Mouse (Mus musculus) intestine, embryonic 15.5 days (tissue): Measurements from ENCODE around the gene Pik3r2. TPM values are rescaled to one million over a fixed set of nuclear protein-coding genes. Genes with fewer than 3 reads are reported as not detected.
"Not testable (repeated sequence)": the region's sequence is repeated elsewhere in the genome, so short reads cannot be mapped to it uniquely, and the experiment has no call there.

ENCODE experiments used
- ATAC-seq: fragments of 200-750 bp; cut with Nextera tagmentation; 2 replicates; pipeline ENCODE4 v1.8.0; 2017; ENCODE audit warnings: moderate TSS enrichment, moderate library complexity
- H3K27ac ChIP-seq: fragments of 300-500 bp; sonication (generic); 2 replicates; pipeline ENCODE4 v1.5.1; 2015; ENCODE audit warnings: mild to moderate bottlenecking, inconsistent platforms
- H3K27me3 ChIP-seq: fragments of 300-500 bp; sonication (generic); replicated peaks from 2 replicates; pipeline ENCODE4 v1.6.1; 2015; ENCODE audit warnings: inconsistent platforms
- H3K36me3 ChIP-seq: fragments of 300-500 bp; sonication (generic); 2 replicates; pipeline ENCODE4 v1.6.1; 2015; ENCODE audit warnings: inconsistent platforms
- H3K4me1 ChIP-seq: fragments of 300-500 bp; sonication (generic); replicated peaks from 2 replicates; pipeline ENCODE4 v1.6.1; 2015; ENCODE audit warnings: inconsistent platforms
- H3K4me2 ChIP-seq: fragments of 300-500 bp; sonication (generic); replicated peaks from 2 replicates; pipeline ENCODE4 v1.6.1; 2015; ENCODE audit warnings: mild to moderate bottlenecking, inconsistent platforms
- H3K4me3 ChIP-seq: fragments of 300-500 bp; sonication (generic); replicated peaks from 2 replicates; pipeline ENCODE4 v1.5.1; 2015; ENCODE audit warnings: inconsistent platforms
- H3K9ac ChIP-seq: fragments of 300-500 bp; sonication (generic); 2 replicates; pipeline ENCODE4 v1.6.1; 2015; ENCODE audit warnings: inconsistent platforms
- H3K9me3 ChIP-seq: fragments of 300-500 bp; sonication (generic); 2 replicates; pipeline ENCODE4 v1.6.1; 2016; ENCODE audit warnings: inconsistent platforms
- WGBS: fragments of 180-500 bp; shearing (Covaris S2); methylation state at CpG from one replicate; pipeline ENCODE4 v1.1.7; 2015; 5-methylcytosine and 5-hydroxymethylcytosine counted together
- polyA plus RNA-seq: library from polyadenylated mRNA; unstranded; fragments of >200 nt; fragmentation: Nextera tagmentation; extraction: Ambion mirVana; gene quantifications from 2 replicates; pipeline ENCODE4 v1.2.1, GENCODE M21; 2015

Gene Pik3r2
- 53.1 and 55.3 TPM in 2 replicates for polyA plus RNA-seq

- no peaks in the 10 kb centered on the region for H3K9me3 ChIP-seq
- peak within 1 kb of the TSS; percentile 82 for H3K4me3 ChIP-seq
- peak within 1 kb of the TSS; percentile 90 for H3K4me2 ChIP-seq
- H3K4me1 ChIP-seq, result peaks cover 46% of the 10 kb centered on the region
- peak within 1 kb of the TSS; percentile 98 for H3K27ac ChIP-seq
- peaks cover 35% of the 10 kb centered on the region for H3K36me3 ChIP-seq
- no peaks in the 10 kb centered on the region for H3K27me3 ChIP-seq
- peak within 1 kb of the TSS; percentile 98 for H3K9ac ChIP-seq
- under 1% methylated on average over 92 of the region's 94 CpGs for WGBS
- ATAC-seq, result peak; percentile 94
These were observed at the start of gene Pik3r2 for GRCm38 (mm10) chr8:70776496-70777444. Pik3r2 (minus strand) TSS chr8:70776713.

- Histone ChIP-seq H3K4me1 (0 out of 2 replicates have a peak, but pooled peaks cover 5% of the 10 kb centered on the region), H3K27ac (no peak overlapping the region), H3K36me3 (no peaks in the 10 kb centered on the region), H3K4me2 (no peak overlapping the region), H3K9me3 (0 out of 2 replicates have a peak, but pooled peaks cover 2% of the 10 kb centered on the region), H3K4me3 (no peak overlapping the region), H3K9ac (no peak overlapping the region), H3K27me3 (no peaks in the 10 kb centered on the region)
- ATAC-seq, result no peak
- WGBS, result 82% methylated on average over 8 of the region's 8 CpGs
These were observed 49.3 kb upstream of the Pik3r2 start for GRCm38 (mm10) chr8:70825816-70826215.

- Histone ChIP-seq H3K27ac (no peak overlapping the region), H3K4me2 (no peak overlapping the region), H3K4me1 (peaks cover 9% of the 10 kb centered on the region; the same call in 1 of the 2 replicates), H3K9ac (no peak overlapping the region), H3K36me3 (no peaks in the 10 kb centered on the region), H3K4me3 (no peak overlapping the region), H3K9me3 (0 out of 2 replicates have a peak, but pooled peaks cover 2% of the 10 kb centered on the region), H3K27me3 (no peaks in the 10 kb centered on the region; the same call in 1 of the 2 replicates)
- no peak for ATAC-seq
- WGBS, result 89% methylated on average over 7 of the region's 7 CpGs
These were observed 47.3 kb upstream of the Pik3r2 start for GRCm38 (mm10) chr8:70823802-70824201.

GRCm38 (mm10) chr8:70822594-70822993 lies 46.1 kb upstream of the Pik3r2 start:
- not testable (repeated sequence) for ATAC-seq, H3K4me1 ChIP-seq, H3K27ac ChIP-seq, H3K27me3 ChIP-seq, H3K9ac ChIP-seq, H3K9me3 ChIP-seq, H3K36me3 ChIP-seq, H3K4me3 ChIP-seq, H3K4me2 ChIP-seq
- 84% methylated on average over 3 of the region's 3 CpGs for WGBS

- no peaks in the 10 kb centered on the region for H3K36me3 ChIP-seq
- H3K4me3 ChIP-seq, result no peak overlapping the region
- WGBS, result 43% methylated on average over 11 of the region's 11 CpGs
- no peak for ATAC-seq
- peaks cover 5% of the 10 kb centered on the region for H3K27me3 ChIP-seq
- H3K9ac ChIP-seq, result peak overlapping the region; percentile 20; the same call in 1 of the 2 replicates
- H3K4me2 ChIP-seq, result no peak overlapping the region
- no peak overlapping the region for H3K27ac ChIP-seq
- 0 out of 2 replicates have a peak, but pooled peaks cover 1% of the 10 kb centered on the region for H3K9me3 ChIP-seq
- H3K4me1 ChIP-seq, result peaks cover 11% of the 10 kb centered on the region
These were observed 45.5 kb upstream of the Pik3r2 start for GRCm38 (mm10) chr8:70821992-70822391.

- H3K9me3 ChIP-seq, result no peaks in the 10 kb centered on the region
- peak overlapping the region; percentile 20; the same call in 1 of the 2 replicates for H3K9ac ChIP-seq
- H3K4me2 ChIP-seq, result no peak overlapping the region
- 15% methylated on average over 30 of the region's 30 CpGs for WGBS
- ATAC-seq, result 0 out of 2 replicates have a peak, but pooled peaks have one; percentile 32
- no peaks in the 10 kb centered on the region for H3K36me3 ChIP-seq
- no peak overlapping the region for H3K27ac ChIP-seq
- peaks cover 15% of the 10 kb centered on the region for H3K4me1 ChIP-seq
- H3K27me3 ChIP-seq, result peaks cover 9% of the 10 kb centered on the region
- H3K4me3 ChIP-seq, result no peak overlapping the region
These were observed 45.0 kb upstream of the Pik3r2 start for GRCm38 (mm10) chr8:70821399-70821962.

- Histone ChIP-seq H3K27me3 (peaks cover 13% of the 10 kb centered on the region), H3K9ac (no peak overlapping the region), H3K4me1 (peaks cover 15% of the 10 kb centered on the region), H3K4me2 (peak overlapping the region; percentile 39), H3K36me3 (no peaks in the 10 kb centered on the region), H3K27ac (no peak overlapping the region), H3K4me3 (0 out of 2 replicates have a peak overlapping the region, but pooled peaks have one; percentile 10), H3K9me3 (no peaks in the 10 kb centered on the region)
- ATAC-seq, result peak; percentile 77
- 7% methylated on average over 31 of the region's 31 CpGs for WGBS
These were observed 43.8 kb upstream of the Pik3r2 start for GRCm38 (mm10) chr8:70820101-70820935.

- peak; percentile 76 for ATAC-seq
These were observed 40.2 kb upstream of the Pik3r2 start for GRCm38 (mm10) chr8:70816679-70817078.

GRCm38 (mm10) chr8:70812885-70813284 lies 36.4 kb upstream of the Pik3r2 start:
- H3K9ac ChIP-seq, result no peak overlapping the region
- no peak overlapping the region for H3K4me2 ChIP-seq
- H3K4me1 ChIP-seq, result peaks cover 6% of the 10 kb centered on the region
- no peak overlapping the region for H3K4me3 ChIP-seq
- H3K27me3 ChIP-seq, result peaks cover 15% of the 10 kb centered on the region
- no peak for ATAC-seq
- no peaks in the 10 kb centered on the region for H3K36me3 ChIP-seq
- 57% methylated on average over 4 of the region's 4 CpGs for WGBS
- no peak overlapping the region for H3K27ac ChIP-seq
- no peaks in the 10 kb centered on the region for H3K9me3 ChIP-seq

More at GRCm38 (mm10) chr8:70816679-70817078, 40.2 kb upstream of the Pik3r2 start:
- Histone ChIP-seq H3K9ac (0 out of 2 replicates have a peak overlapping the region, but pooled peaks have one; percentile 1), H3K4me2 (peak overlapping the region; percentile 55), H3K9me3 (no peaks in the 10 kb centered on the region), H3K4me3 (peak overlapping the region; percentile 18; the same call in 1 of the 2 replicates), H3K36me3 (no peaks in the 10 kb centered on the region), H3K4me1 (peaks cover 11% of the 10 kb centered on the region), H3K27ac (no peak overlapping the region), H3K27me3 (peaks cover 13% of the 10 kb centered on the region)
- WGBS, result 7% methylated on average over 27 of the region's 30 CpGs

GRCm38 (mm10) chr8:70812055-70812454 lies 35.5 kb upstream of the Pik3r2 start:
- Histone ChIP-seq H3K9ac (no peak overlapping the region), H3K27ac (no peak overlapping the region), H3K9me3 (no peaks in the 10 kb centered on the region), H3K4me3 (no peak overlapping the region), H3K27me3 (peaks cover 11% of the 10 kb centered on the region), H3K4me1 (peaks cover 5% of the 10 kb centered on the region), H3K4me2 (no peak overlapping the region), H3K36me3 (no peaks in the 10 kb centered on the region)
- 41% methylated on average over 4 of the region's 4 CpGs for WGBS
- no peak for ATAC-seq

- ATAC-seq, result no peak
- H3K27me3 ChIP-seq, result peaks cover 3% of the 10 kb centered on the region; the same call in 1 of the 2 replicates
- H3K4me3 ChIP-seq, result no peak overlapping the region
- no peaks in the 10 kb centered on the region for H3K9me3 ChIP-seq
- H3K36me3 ChIP-seq, result no peaks in the 10 kb centered on the region
- H3K4me2 ChIP-seq, result no peak overlapping the region
- no peak overlapping the region for H3K27ac ChIP-seq
- no peak overlapping the region for H3K9ac ChIP-seq
- H3K4me1 ChIP-seq, result no peaks in the 10 kb centered on the region
- WGBS, result 70% methylated on average over 20 of the region's 20 CpGs
These were observed 34.6 kb upstream of the Pik3r2 start for GRCm38 (mm10) chr8:70810962-70811680.
